In genomic region chr14:45809491-45809890, GRCm38 (mm10) we compare ENCODE assay signal across 25 mouse cellular contexts.
"Had no signal": no experiment of that assay in that cellular context is flagged by ENCODE, and none has a peak within 500 bp of the region (broad histone marks: within the 10 kb centered on the region; RNA-seq: fewer than 3 reads in every experiment).

No protein-coding gene starts in this region.

- H3K4me2 ChIP-seq: heart, embryonic 11.5 days; heart, embryonic 13.5 days; hindbrain, embryonic 12.5 days; hindbrain, embryonic 14.5 days; intestine, embryonic 15.5 days; kidney, embryonic 15.5 days; limb, embryonic 12.5 days; liver, embryonic 11.5 days; liver, embryonic 13.5 days; liver, embryonic 15.5 days had no signal

- H3K27ac ChIP-seq: gastrocnemius, adult 2 months; heart, adult 2 months; heart, embryonic 13.5 days; heart, embryonic 15.5 days; hindbrain, embryonic 10.5 days; hindbrain, embryonic 12.5 days; hindbrain, embryonic 14.5 days; intestine, embryonic 15.5 days; kidney, embryonic 15.5 days; kidney, postnatal 0 days; layer of hippocampus, adult 2 months; left cerebral cortex, adult 2 months; limb, embryonic 10.5 days; limb, embryonic 12.5 days; liver, embryonic 13.5 days; liver, embryonic 15.5 days had no signal

- H3K4me1 ChIP-seq: hindbrain, embryonic 12.5 days; liver, embryonic 13.5 days; liver, embryonic 15.5 days had no signal

- H3K9ac ChIP-seq: heart, embryonic 13.5 days; heart, embryonic 15.5 days; hindbrain, embryonic 12.5 days; hindbrain, embryonic 14.5 days; intestine, embryonic 15.5 days; kidney, embryonic 15.5 days; limb, embryonic 12.5 days; liver, embryonic 13.5 days; liver, embryonic 15.5 days; liver, postnatal 0 days had no signal

- DNase-seq: gastrocnemius, adult 2 months; gastrocnemius, postnatal 10 days; gastrocnemius, postnatal 25 days; heart, postnatal 36 days; liver; liver, embryonic 13.5 days; liver, postnatal 0 days had no signal

- H3K27me3 ChIP-seq: heart, embryonic 13.5 days; heart, embryonic 15.5 days; hindbrain, embryonic 12.5 days; intestine, embryonic 15.5 days; kidney, embryonic 15.5 days; limb, embryonic 12.5 days; liver, embryonic 13.5 days; liver, embryonic 15.5 days had no signal

- H3K4me3 ChIP-seq: gastrocnemius, adult 2 months; heart, adult 2 months; heart, embryonic 13.5 days; heart, embryonic 15.5 days; hindbrain, embryonic 10.5 days; hindbrain, embryonic 12.5 days; intestine, embryonic 15.5 days; kidney, embryonic 15.5 days; layer of hippocampus, adult 2 months; left cerebral cortex, adult 2 months; limb, embryonic 10.5 days; limb, embryonic 12.5 days; liver, embryonic 13.5 days; liver, embryonic 15.5 days had no signal

- ATAC-seq: hindbrain, embryonic 16.5 days; inflammation-experienced regulatory T-cells, adult 6 months; intestine, embryonic 15.5 days; liver, postnatal 0 days had no signal

- H3K36me3 ChIP-seq: heart, embryonic 13.5 days; heart, embryonic 15.5 days; hindbrain, embryonic 10.5 days; hindbrain, embryonic 12.5 days; intestine, embryonic 15.5 days; kidney, embryonic 15.5 days; limb, embryonic 10.5 days; limb, embryonic 12.5 days; liver, embryonic 13.5 days; liver, embryonic 15.5 days had no signal

- H3K9me3 ChIP-seq: heart, embryonic 13.5 days; heart, embryonic 15.5 days; hindbrain, embryonic 10.5 days; hindbrain, embryonic 12.5 days; intestine, embryonic 15.5 days; kidney, embryonic 15.5 days; limb, embryonic 10.5 days; limb, embryonic 12.5 days; liver, embryonic 13.5 days; liver, embryonic 15.5 days had no signal
